Mouse (Mus musculus) forebrain, postnatal 0 days (tissue): ENCODE measurements at regions not wholly inside any gene's neighbourhood (a gene's known extent, or its start where the extent isn't known, plus 50 kb on each side); places are given as distances from the start of the nearest gene placed in this dataset.

Source experiments
- ATAC-seq: fragments of 200-750 bp; cut with Nextera tagmentation; 2 replicates; pipeline ENCODE4 v1.8.0; 2017; ENCODE audit warnings: mild to moderate bottlenecking, moderate library complexity
- DNase-seq: peaks from one replicate; pipeline ENCODE4 v3.0.0-alpha.2; 2015
- H3K27ac ChIP-seq: fragments of 300-500 bp; sonication (generic); 2 replicates; pipeline ENCODE4 v1.5.1; 2014; ENCODE audit warnings: low read depth, mild to moderate bottlenecking, antibody characterized with exemption, low read length, moderate library complexity, mixed read lengths
- H3K27me3 ChIP-seq: fragments of 300-500 bp; sonication (generic); 2 replicates; pipeline ENCODE4 v1.6.1; 2014; ENCODE audit warnings: mild to moderate bottlenecking, low read length, mixed read lengths; ENCODE audit not compliant: insufficient read depth
- H3K36me3 ChIP-seq: fragments of 300-500 bp; sonication (generic); 2 replicates; pipeline ENCODE4 v1.6.1; 2014; ENCODE audit warnings: mild to moderate bottlenecking, moderate library complexity; ENCODE audit not compliant: insufficient read depth
- H3K4me1 ChIP-seq: fragments of 300-500 bp; sonication (generic); 2 replicates; pipeline ENCODE4 v1.6.1; 2014; ENCODE audit warnings: antibody characterized with exemption; ENCODE audit not compliant: insufficient read depth
- H3K4me2 ChIP-seq: fragments of 300-500 bp; sonication (generic); 2 replicates; pipeline ENCODE4 v1.6.1; 2014; ENCODE audit warnings: low read depth, mild to moderate bottlenecking, moderate library complexity
- H3K4me3 ChIP-seq: fragments of 300-500 bp; sonication (generic); 2 replicates; pipeline ENCODE4 v1.5.1; 2014; ENCODE audit warnings: low read depth, low read length, mixed read lengths
- H3K9ac ChIP-seq: fragments of 300-500 bp; sonication (generic); 2 replicates; pipeline ENCODE4 v1.6.1; 2014; ENCODE audit warnings: mild to moderate bottlenecking
- H3K9me3 ChIP-seq: fragments of 300-500 bp; sonication (generic); 2 replicates; pipeline ENCODE4 v1.6.1; 2016; ENCODE audit warnings: low read length
- CTCF ChIP-seq: sonication (generic); IDR thresholded peaks from 2 replicates; pipeline ENCODE4 v1.5.1; 2016; ENCODE audit warnings: antibody characterized with exemption, control low read depth, low read depth
- WGBS: fragments of 180-500 bp; shearing (Covaris S2); extraction: QIAGEN DNeasy Blood & Tissue Kit; methylation state at CpG from one replicate; pipeline ENCODE4 v1.1.7; 2014; 5-methylcytosine and 5-hydroxymethylcytosine counted together

- ATAC-seq (no peak), DNase-seq (no peak)
- H3K27ac ChIP-seq, result no peak overlapping the region
- no peak overlapping the region for H3K4me3 ChIP-seq
- TF ChIP-seq CTCF, result no peak
- no peak overlapping the region for H3K4me2 ChIP-seq
- no peaks in the 10 kb centered on the region for H3K27me3 ChIP-seq
- H3K4me1 ChIP-seq, result no peaks in the 10 kb centered on the region
- H3K9ac ChIP-seq, result no peak overlapping the region
- no peaks in the 10 kb centered on the region for H3K36me3 ChIP-seq
- no peaks in the 10 kb centered on the region for H3K9me3 ChIP-seq
These were observed 62.1 kb upstream of the Pfn2 start for GRCm38 (mm10) chr3:57910020-57910419.

- Histone ChIP-seq H3K27me3 (no peaks in the 10 kb centered on the region), H3K4me1 (no peaks in the 10 kb centered on the region), H3K36me3 (no peaks in the 10 kb centered on the region), H3K4me3 (no peak overlapping the region), H3K4me2 (peak overlapping the region; percentile 13; the same call in 1 of the 2 replicates), H3K9me3 (no peaks in the 10 kb centered on the region), H3K27ac (0 out of 2 replicates have a peak overlapping the region, but pooled peaks have one; percentile 35), H3K9ac (no peak overlapping the region)
- TF ChIP-seq CTCF, result no peak
- 15% methylated on average over 16 of the region's 16 CpGs for WGBS
- peak; percentile 59 for DNase-seq
- peak; percentile 87 for ATAC-seq
These were observed 64.1 kb upstream of the Pfn2 start for GRCm38 (mm10) chr3:57911831-57912596.

- peak; percentile 66 for ATAC-seq
- no peak overlapping the region for H3K4me3 ChIP-seq
- TF ChIP-seq CTCF, result peak; percentile 40
- no peaks in the 10 kb centered on the region for H3K36me3 ChIP-seq
- peak overlapping the region; percentile 13; the same call in 1 of the 2 replicates for H3K4me2 ChIP-seq
- no peak overlapping the region for H3K9ac ChIP-seq
- H3K9me3 ChIP-seq, result no peaks in the 10 kb centered on the region
- no peak overlapping the region; the same call in 1 of the 2 replicates for H3K27ac ChIP-seq
- no peaks in the 10 kb centered on the region for H3K4me1 ChIP-seq
- WGBS, result 36% methylated on average over 7 of the region's 7 CpGs
- H3K27me3 ChIP-seq, result no peaks in the 10 kb centered on the region
- peak; percentile 12 for DNase-seq
These were observed 64.9 kb upstream of the Pfn2 start for GRCm38 (mm10) chr3:57912650-57913343.

GRCm38 (mm10) chr3:57914687-57915086 is 66.8 kb upstream of the Pfn2 start:
- WGBS, result 95% methylated on average over 3 of the region's 3 CpGs
- Histone ChIP-seq H3K4me2 (no peak overlapping the region), H3K9me3 (no peaks in the 10 kb centered on the region), H3K27ac (no peak overlapping the region), H3K4me3 (no peak overlapping the region), H3K36me3 (no peaks in the 10 kb centered on the region), H3K4me1 (0 out of 2 replicates have a peak, but pooled peaks cover 5% of the 10 kb centered on the region), H3K9ac (no peak overlapping the region), H3K27me3 (no peaks in the 10 kb centered on the region)
- no peak for DNase-seq
- ATAC-seq, result no peak
- TF ChIP-seq CTCF, result no peak

- Histone ChIP-seq H3K9ac (no peak overlapping the region), H3K4me3 (no peak overlapping the region), H3K9me3 (no peaks in the 10 kb centered on the region), H3K27me3 (no peaks in the 10 kb centered on the region), H3K4me2 (no peak overlapping the region), H3K27ac (0 out of 2 replicates have a peak overlapping the region, but pooled peaks have one; percentile 36), H3K36me3 (no peaks in the 10 kb centered on the region), H3K4me1 (0 out of 2 replicates have a peak, but pooled peaks cover 5% of the 10 kb centered on the region)
- TF ChIP-seq CTCF, result no peak
- WGBS, result 20% methylated on average over 2 of the region's 2 CpGs
- DNase-seq (peak; percentile 29), ATAC-seq (peak; percentile 63)
These were observed 71.0 kb upstream of the Pfn2 start for GRCm38 (mm10) chr3:57918913-57919312.

GRCm38 (mm10) chr3:57919390-57920089 is 71.7 kb upstream of the Pfn2 start:
- no peak overlapping the region for H3K4me2 ChIP-seq
- H3K9ac ChIP-seq, result no peak overlapping the region
- H3K9me3 ChIP-seq, result no peaks in the 10 kb centered on the region
- peak overlapping the region; percentile 36; the same call in 1 of the 2 replicates for H3K27ac ChIP-seq
- no peak for TF ChIP-seq CTCF
- ATAC-seq (peak; percentile 95), DNase-seq (peak; percentile 68)
- 17% methylated on average over 5 of the region's 5 CpGs for WGBS
- H3K27me3 ChIP-seq, result no peaks in the 10 kb centered on the region
- H3K4me1 ChIP-seq, result 0 out of 2 replicates have a peak, but pooled peaks cover 5% of the 10 kb centered on the region
- H3K36me3 ChIP-seq, result no peaks in the 10 kb centered on the region
- no peak overlapping the region for H3K4me3 ChIP-seq
